Mouse (Mus musculus) lung, postnatal 0 days (tissue): ENCODE results near the gene Cep70.

Experiments used
- CTCF ChIP-seq: IDR thresholded peaks from 2 replicates; pipeline ENCODE4 v1.5.1; 2016; ENCODE audit warnings: antibody characterized with exemption, mild to moderate bottlenecking
- EP300 ChIP-seq: IDR thresholded peaks from 2 replicates; pipeline ENCODE4 v1.6.1; 2016; ENCODE audit warnings: antibody characterized with exemption, mild to moderate bottlenecking, control low read depth

DNA sequence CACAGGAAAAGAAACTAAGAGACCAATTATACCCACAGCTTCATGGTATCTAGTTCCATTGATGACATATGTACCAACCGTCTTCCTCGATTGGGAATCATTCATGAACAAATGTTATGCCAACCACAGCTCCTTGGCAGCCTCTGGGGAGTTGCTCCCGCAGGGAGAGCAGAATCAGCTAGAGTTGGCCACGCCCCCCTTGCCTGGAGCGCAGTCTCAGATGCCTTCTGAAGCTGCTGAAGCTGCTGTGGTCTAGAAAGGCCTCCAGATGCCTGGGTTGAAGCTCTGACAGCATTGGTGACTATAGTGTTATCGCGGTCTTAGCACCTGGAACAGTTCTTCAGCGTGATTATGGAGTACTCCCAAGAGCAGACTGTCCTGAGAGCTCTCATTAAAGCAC, 5.1 kb downstream of the Cep70 start:
- TF ChIP-seq CTCF (no peak), EP300 (no peak)
